Mouse (Mus musculus) embryonic fibroblast, embryonic 13.5 days (primary cell): ENCODE measurements around the gene Tex44.

Source experiments
- CTCF ChIP-seq: IDR thresholded peaks from 2 replicates; pipeline ENCODE4 v1.5.1; 2011; ENCODE audit warnings: mild to moderate bottlenecking, control low read depth, low read length, moderate library complexity, borderline replicate concordance; ENCODE audit not compliant: insufficient read depth
- POLR2A ChIP-seq: IDR thresholded peaks from 2 replicates; pipeline ENCODE4 v1.6.1; 2011; ENCODE audit warnings: low read depth, mild to moderate bottlenecking, control low read depth, low read length, moderate library complexity

GRCm38 (mm10) chr1:86440887-86441723 lies 15.0 kb downstream of the Tex44 start:
- TF ChIP-seq POLR2A (peak; percentile 65), CTCF (no peak)
